Mouse (Mus musculus): ENCODE measurements around the gene 4930579F01Rik. TPM values are rescaled to one million over a fixed set of nuclear protein-coding genes. Genes with fewer than 3 reads are reported as not detected.

Gene 4930579F01Rik
- polyA plus RNA-seq, 2 experiments, result 0.04 to 0.19 TPM

GRCm38 (mm10) chr3:138175551-138175950 lies 18.1 kb downstream of the 4930579F01Rik start:
- no peak overlapping the region for H3K9ac ChIP-seq (ENCODE audit: low read depth, low read length, severe bottlenecking)
- no peak for TF ChIP-seq POLR2A (IDR thresholded peaks at IDR 0.05; ENCODE audit: borderline replicate concordance, extremely low read depth, insufficient read depth, insufficient read length)
- H3K27ac ChIP-seq (replicated peaks; ENCODE audit: low read depth, low read length), result no peak overlapping the region
- no peak overlapping the region for H3K4me2 ChIP-seq (replicated peaks; ENCODE audit: low read depth, low read length, severe bottlenecking)
- H3K27me3 ChIP-seq (ENCODE audit: control insufficient read depth, insufficient read depth, low read length), result no peaks in the 10 kb centered on the region
- 83% methylated on average over 6 of the region's 6 CpGs for WGBS
- H3K4me3 ChIP-seq (replicated peaks; ENCODE audit: low read length), result no peak overlapping the region
- H3K36me3 ChIP-seq (ENCODE audit: control insufficient read depth, insufficient read depth, low read length), result no peaks in the 10 kb centered on the region
- no peaks in the 10 kb centered on the region for H3K9me3 ChIP-seq (ENCODE audit: control insufficient read depth, low read length)
- ATAC-seq (ENCODE audit: low FRiP score, low read depth) (no peak), DNase-seq (ENCODE audit: low spot score) (no peak)
- no peaks in the 10 kb centered on the region for H3K4me1 ChIP-seq (ENCODE audit: control insufficient read depth, insufficient read depth, low read length)

GRCm38 (mm10) chr3:138173291-138173690 lies 20.3 kb downstream of the 4930579F01Rik start:
- Histone ChIP-seq H3K4me2 (replicated peaks; ENCODE audit: low read depth, low read length, severe bottlenecking) (no peak overlapping the region), H3K27ac (replicated peaks; ENCODE audit: low read depth, low read length) (no peak overlapping the region), H3K4me3 (replicated peaks; ENCODE audit: low read length) (no peak overlapping the region), H3K9ac (ENCODE audit: low read depth, low read length, severe bottlenecking) (no peak overlapping the region), H3K36me3 (ENCODE audit: control insufficient read depth, insufficient read depth, low read length) (no peaks in the 10 kb centered on the region), H3K4me1 (ENCODE audit: control insufficient read depth, insufficient read depth, low read length) (no peaks in the 10 kb centered on the region), H3K27me3 (ENCODE audit: control insufficient read depth, insufficient read depth, low read length) (no peaks in the 10 kb centered on the region), H3K9me3 (ENCODE audit: control insufficient read depth, low read length) (no peaks in the 10 kb centered on the region)
- TF ChIP-seq POLR2A (IDR thresholded peaks at IDR 0.05; ENCODE audit: borderline replicate concordance, extremely low read depth, insufficient read depth, insufficient read length), result no peak
- 81% methylated on average over 10 of the region's 10 CpGs for WGBS
- ATAC-seq (ENCODE audit: low FRiP score, low read depth) (no peak), DNase-seq (ENCODE audit: low spot score) (no peak)

- H3K4me1 ChIP-seq (ENCODE audit: control insufficient read depth, insufficient read depth, low read length), result no peaks in the 10 kb centered on the region
- 61% methylated on average over 4 of the region's 4 CpGs for WGBS
- no peaks in the 10 kb centered on the region for H3K27me3 ChIP-seq (ENCODE audit: control insufficient read depth, insufficient read depth, low read length)
- H3K4me2 ChIP-seq (replicated peaks; ENCODE audit: low read depth, low read length, severe bottlenecking), result no peak overlapping the region
- no peak for DNase-seq (ENCODE audit: low spot score)
- H3K4me3 ChIP-seq (replicated peaks; ENCODE audit: low read length), result no peak overlapping the region
- H3K9me3 ChIP-seq (ENCODE audit: control insufficient read depth, low read length), result no peaks in the 10 kb centered on the region
- TF ChIP-seq POLR2A (IDR thresholded peaks at IDR 0.05; ENCODE audit: borderline replicate concordance, extremely low read depth, insufficient read depth, insufficient read length), result no peak
- no peaks in the 10 kb centered on the region for H3K36me3 ChIP-seq (ENCODE audit: control insufficient read depth, insufficient read depth, low read length)
- H3K27ac ChIP-seq (replicated peaks; ENCODE audit: low read depth, low read length), result no peak overlapping the region
- H3K9ac ChIP-seq (ENCODE audit: low read depth, low read length, severe bottlenecking), result no peak overlapping the region
- ATAC-seq (ENCODE audit: low FRiP score, low read depth), result no peak
Measured at GRCm38 (mm10) chr3:138162553-138163183, 31.0 kb downstream of the 4930579F01Rik start.

- Histone ChIP-seq H3K27ac (replicated peaks; ENCODE audit: low read depth, low read length) (no peak overlapping the region), H3K9me3 (ENCODE audit: control insufficient read depth, low read length) (no peaks in the 10 kb centered on the region), H3K4me3 (replicated peaks; ENCODE audit: low read length) (no peak overlapping the region), H3K27me3 (ENCODE audit: control insufficient read depth, insufficient read depth, low read length) (no peaks in the 10 kb centered on the region), H3K36me3 (ENCODE audit: control insufficient read depth, insufficient read depth, low read length) (no peaks in the 10 kb centered on the region), H3K9ac (ENCODE audit: low read depth, low read length, severe bottlenecking) (no peak overlapping the region), H3K4me2 (replicated peaks; ENCODE audit: low read depth, low read length, severe bottlenecking) (no peak overlapping the region), H3K4me1 (ENCODE audit: control insufficient read depth, insufficient read depth, low read length) (no peaks in the 10 kb centered on the region)
- ATAC-seq (ENCODE audit: low FRiP score, low read depth) (no peak), DNase-seq (ENCODE audit: low spot score) (no peak)
- TF ChIP-seq POLR2A (IDR thresholded peaks at IDR 0.05; ENCODE audit: borderline replicate concordance, extremely low read depth, insufficient read depth, insufficient read length), result no peak
- 84% methylated on average over 10 of the region's 10 CpGs for whole genome bisulfite sequencing
Measured at GRCm38 (mm10) chr3:138161623-138162022, 32.0 kb downstream of the 4930579F01Rik start.

GRCm38 (mm10) chr3:138156651-138157050 lies 37.0 kb downstream of the 4930579F01Rik start:
- ATAC-seq (ENCODE audit: low FRiP score, low read depth) (no peak), DNase-seq (ENCODE audit: low spot score) (no peak)
- Histone ChIP-seq H3K4me1 (ENCODE audit: control insufficient read depth, insufficient read depth, low read length) (no peaks in the 10 kb centered on the region), H3K4me2 (replicated peaks; ENCODE audit: low read depth, low read length, severe bottlenecking) (no peak overlapping the region), H3K9ac (ENCODE audit: low read depth, low read length, severe bottlenecking) (no peak overlapping the region), H3K9me3 (ENCODE audit: control insufficient read depth, low read length) (no peaks in the 10 kb centered on the region), H3K4me3 (replicated peaks; ENCODE audit: low read length) (no peak overlapping the region), H3K27me3 (ENCODE audit: control insufficient read depth, insufficient read depth, low read length) (no peaks in the 10 kb centered on the region), H3K36me3 (ENCODE audit: control insufficient read depth, insufficient read depth, low read length) (peaks cover 13% of the 10 kb centered on the region), H3K27ac (replicated peaks; ENCODE audit: low read depth, low read length) (no peak overlapping the region)
- no peak for TF ChIP-seq POLR2A (IDR thresholded peaks at IDR 0.05; ENCODE audit: borderline replicate concordance, extremely low read depth, insufficient read depth, insufficient read length)
- 64% methylated on average over 10 of the region's 10 CpGs for WGBS

Data from limb, embryonic 14.5 days (tissue).